ENCODE assay signal across 26 mouse cellular contexts in the genomic region with DNA sequence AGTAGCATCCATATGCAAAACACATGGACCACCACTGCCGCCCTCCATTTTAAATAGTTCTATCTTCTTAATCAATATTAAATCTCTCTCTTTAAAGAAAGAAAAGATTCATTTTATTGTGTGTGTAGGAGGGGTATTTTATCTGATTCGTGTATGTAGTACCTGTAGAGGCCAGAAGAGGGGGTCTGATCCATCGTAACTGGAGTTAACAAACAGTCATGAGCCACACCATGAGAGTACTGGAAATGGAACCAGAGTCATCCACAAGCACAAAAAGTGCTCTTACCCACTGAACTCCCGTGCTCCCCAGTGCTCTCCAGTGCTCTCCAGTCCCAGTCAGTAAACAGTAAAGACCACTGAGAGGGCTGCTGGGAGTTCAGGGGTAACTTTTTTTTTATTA.
DNase-seq lines count a peak whose midpoint lies in the region; ATAC-seq lines count a peak whose summit lies in the region.
"Had no signal": no experiment of that assay in that cellular context is flagged by ENCODE, and none has a peak within 500 bp of the region (broad histone marks: within the 10 kb centered on the region; RNA-seq: fewer than 3 reads in every experiment).

No protein-coding gene starts in this region.

- no peak for ATAC-seq in kidney, embryonic 16.5 days (ENCODE audit: low FRiP score, low TSS enrichment)
- no peak for ATAC-seq in midbrain, embryonic 11.5 days (ENCODE audit: low FRiP score)
- no peak for ATAC-seq in midbrain, embryonic 15.5 days (replicated peaks)
- ATAC-seq: activated CD4-positive, CD25-positive, alpha-beta regulatory T cell, adult 4 months; hindbrain, embryonic 16.5 days; liver, postnatal 0 days; lung, postnatal 0 days; midbrain, embryonic 13.5 days had no signal

- no peak overlapping the region for H3K4me2 ChIP-seq in kidney, embryonic 16.5 days (replicated peaks; ENCODE audit: low read depth, low read length)
- no peak overlapping the region for H3K4me2 ChIP-seq in midbrain, embryonic 11.5 days
- no peak overlapping the region for H3K4me2 ChIP-seq in midbrain, embryonic 15.5 days
- H3K4me2 ChIP-seq: embryonic facial prominence, embryonic 13.5 days; limb, embryonic 12.5 days; liver, embryonic 11.5 days; midbrain, embryonic 13.5 days had no signal

- no peaks in the 10 kb centered on the region for H3K9me3 ChIP-seq in kidney, embryonic 16.5 days (ENCODE audit: low read length)
- H3K9me3 ChIP-seq in midbrain, embryonic 11.5 days (ENCODE audit: control insufficient read depth, low read length) = no peaks in the 10 kb centered on the region
- H3K9me3 ChIP-seq in midbrain, embryonic 15.5 days = no peaks in the 10 kb centered on the region
- H3K9me3 ChIP-seq: embryonic facial prominence, embryonic 13.5 days; forebrain, embryonic 10.5 days; limb, embryonic 12.5 days; midbrain, embryonic 13.5 days had no signal

- peak overlapping the region; percentile 40; the same call in 1 of the 2 replicates for H3K27ac ChIP-seq in kidney, embryonic 16.5 days (ENCODE audit: low read length)
- H3K27ac ChIP-seq in midbrain, embryonic 11.5 days (ENCODE audit: low read depth, low read length) = no peak overlapping the region
- no peak overlapping the region for H3K27ac ChIP-seq in midbrain, embryonic 15.5 days
- H3K27ac ChIP-seq: embryonic facial prominence, embryonic 13.5 days; forebrain, embryonic 10.5 days; limb, embryonic 12.5 days; midbrain, embryonic 13.5 days had no signal

- H3K27me3 ChIP-seq in kidney, embryonic 16.5 days (ENCODE audit: insufficient read depth, low read length) = no peaks in the 10 kb centered on the region
- no peaks in the 10 kb centered on the region for H3K27me3 ChIP-seq in midbrain, embryonic 11.5 days (ENCODE audit: control insufficient read depth, insufficient read depth, low read length)
- H3K27me3 ChIP-seq in midbrain, embryonic 15.5 days (replicated peaks) = no peaks in the 10 kb centered on the region
- H3K27me3 ChIP-seq: embryonic facial prominence, embryonic 13.5 days; limb, embryonic 12.5 days; megakaryocyte, embryonic 14.5 days; midbrain, embryonic 13.5 days had no signal

- peaks cover 14% of the 10 kb centered on the region for H3K4me1 ChIP-seq in kidney, embryonic 16.5 days (ENCODE audit: insufficient read depth, low read length)
- H3K4me1 ChIP-seq in midbrain, embryonic 11.5 days (ENCODE audit: control insufficient read depth, insufficient read depth, low read length) = no peaks in the 10 kb centered on the region
- H3K4me1 ChIP-seq in midbrain, embryonic 15.5 days = no peaks in the 10 kb centered on the region
- H3K4me1 ChIP-seq: forebrain, embryonic 10.5 days; megakaryocyte, embryonic 14.5 days; midbrain, embryonic 13.5 days had no signal

- no peak overlapping the region for H3K4me3 ChIP-seq in kidney, embryonic 16.5 days (ENCODE audit: low read length)
- no peak overlapping the region for H3K4me3 ChIP-seq in midbrain, embryonic 11.5 days (ENCODE audit: low read depth, low read length)
- H3K4me3 ChIP-seq in midbrain, embryonic 15.5 days = no peak overlapping the region
- H3K4me3 ChIP-seq: embryonic facial prominence, embryonic 13.5 days; forebrain, embryonic 10.5 days; limb, embryonic 12.5 days; megakaryocyte, embryonic 14.5 days; midbrain, embryonic 13.5 days had no signal

- intact Hi-C loops in heart, postnatal 10 days (cut with DNase I) = no loop called here

- no peaks in the 10 kb centered on the region for H3K36me3 ChIP-seq in kidney, embryonic 16.5 days (ENCODE audit: insufficient read depth, low read length)
- no peaks in the 10 kb centered on the region for H3K36me3 ChIP-seq in midbrain, embryonic 11.5 days (ENCODE audit: control insufficient read depth, insufficient read depth, low read length)
- H3K36me3 ChIP-seq in midbrain, embryonic 15.5 days (replicated peaks) = no peaks in the 10 kb centered on the region
- H3K36me3 ChIP-seq: embryonic facial prominence, embryonic 13.5 days; forebrain, embryonic 10.5 days; limb, embryonic 12.5 days; midbrain, embryonic 13.5 days had no signal

- DNase-seq in kidney, adult 11 months = no peak
- peak; percentile 72 for DNase-seq in midbrain, embryonic 11.5 days (ENCODE audit: low spot score, missing footprints)
- DNase-seq in R1 (ENCODE audit: low read depth, low spot score) = peak; percentile 21
- no peak for DNase-seq in heart, postnatal 10 days
- DNase-seq: adrenal gland, adult 8-10 months; B cell, adult 2 months; cerebellum, adult 11 months; cerebellum, adult 9-10 months; gastrocnemius, postnatal 14 days; kidney, adult 2 months; kidney, postnatal 25 days; layer of hippocampus, postnatal 36 days; liver, postnatal 0 days; lung, postnatal 4 days; thymus, postnatal 4 days had no signal

- no peak overlapping the region for H3K9ac ChIP-seq in kidney, embryonic 16.5 days (replicated peaks; ENCODE audit: low read length)
- H3K9ac ChIP-seq in midbrain, embryonic 11.5 days (ENCODE audit: low read length) = no peak overlapping the region
- H3K9ac ChIP-seq in midbrain, embryonic 15.5 days = no peak overlapping the region
- H3K9ac ChIP-seq: embryonic facial prominence, embryonic 13.5 days; limb, embryonic 12.5 days; liver, postnatal 0 days; midbrain, embryonic 13.5 days had no signal

- WGBS in kidney, embryonic 16.5 days = 81% methylated on average over 4 of the region's 4 CpGs
- WGBS in midbrain, embryonic 11.5 days = 86% methylated on average over 4 of the region's 4 CpGs
- WGBS in midbrain, embryonic 15.5 days = 83% methylated on average over 4 of the region's 4 CpGs

Comparison
In these comparisons a context has a peak if more than half of its experiments do, and no peak if none do; other contexts are left out.
1. DNase-seq: peak in midbrain, embryonic 11.5 days (single experiment) and R1 (single experiment); none in kidney, adult 11 months (single experiment) and heart, postnatal 10 days (0 of 2).